Mouse (Mus musculus) embryonic facial prominence, embryonic 14.5 days (tissue): ENCODE measurements at regions not wholly inside any gene's neighbourhood (a gene's known extent, or its start where the extent isn't known, plus 50 kb on each side); places are given as distances from the start of the nearest gene placed in this dataset.

Experiments
- ATAC-seq: fragments of 200-750 bp; cut with Nextera tagmentation; 2 replicates; pipeline ENCODE4 v1.8.0; 2017; ENCODE audit warnings: low read depth, moderate number of reproducible peaks, moderate TSS enrichment
- DNase-seq: peaks from one replicate; pipeline ENCODE4 v3.0.0-alpha.2; 2015; ENCODE audit warnings: low spot score
- H3K27ac ChIP-seq: fragments of 300-500 bp; sonication (generic); replicated peaks from 2 replicates; pipeline ENCODE4 v1.5.1; 2014; ENCODE audit warnings: low read depth, mild to moderate bottlenecking, low read length, moderate library complexity
- H3K27me3 ChIP-seq: fragments of 300-500 bp; sonication (generic); replicated peaks from 2 replicates; pipeline ENCODE4 v1.6.1; 2014; ENCODE audit warnings: low read length; ENCODE audit not compliant: control insufficient read depth, insufficient read depth
- H3K36me3 ChIP-seq: fragments of 300-500 bp; sonication (generic); 2 replicates; pipeline ENCODE4 v1.6.1; 2014; ENCODE audit warnings: low read length, mixed read lengths; ENCODE audit not compliant: control insufficient read depth, insufficient read depth
- H3K4me1 ChIP-seq: fragments of 300-500 bp; sonication (generic); 2 replicates; pipeline ENCODE4 v1.6.1; 2014; ENCODE audit warnings: antibody characterized with exemption, low read length; ENCODE audit not compliant: control insufficient read depth, insufficient read depth
- H3K4me2 ChIP-seq: fragments of 300-500 bp; sonication (generic); 2 replicates; pipeline ENCODE4 v1.6.1; 2014; ENCODE audit warnings: low read depth, mild to moderate bottlenecking, low read length, moderate library complexity, mixed read lengths
- H3K4me3 ChIP-seq: fragments of 300-500 bp; sonication (generic); 2 replicates; pipeline ENCODE4 v1.5.1; 2014; ENCODE audit warnings: low read depth, mild to moderate bottlenecking, low read length
- H3K9ac ChIP-seq: fragments of 300-500 bp; sonication (generic); 2 replicates; pipeline ENCODE4 v1.6.1; 2014; ENCODE audit warnings: low read depth, mild to moderate bottlenecking, low read length, moderate library complexity, mixed read lengths
- H3K9me3 ChIP-seq: fragments of 300-500 bp; sonication (generic); 2 replicates; pipeline ENCODE4 v1.6.1; 2016; ENCODE audit warnings: low read length; ENCODE audit not compliant: control insufficient read depth
- WGBS: fragments of 180-500 bp; shearing (Covaris S2); extraction: QIAGEN DNeasy Blood & Tissue Kit; methylation state at CpG from one replicate; pipeline ENCODE4 v1.1.7; 2014; 5-methylcytosine and 5-hydroxymethylcytosine counted together

GRCm38 (mm10) chrX:12857881-12858755 is 96.2 kb upstream of the Med14 start:
- Histone ChIP-seq H3K4me3 (peak overlapping the region; percentile 32), H3K4me2 (peak overlapping the region; percentile 51), H3K4me1 (0 out of 2 replicates have a peak, but pooled peaks cover 3% of the 10 kb centered on the region), H3K27me3 (no peaks in the 10 kb centered on the region), H3K27ac (peak overlapping the region; percentile 90), H3K9ac (peak overlapping the region; percentile 53), H3K9me3 (no peaks in the 10 kb centered on the region), H3K36me3 (no peaks in the 10 kb centered on the region)
- peak; percentile 84 for ATAC-seq
- peak; percentile 76 for DNase-seq
- WGBS, result 31% methylated on average over 17 of the region's 17 CpGs

DNA sequence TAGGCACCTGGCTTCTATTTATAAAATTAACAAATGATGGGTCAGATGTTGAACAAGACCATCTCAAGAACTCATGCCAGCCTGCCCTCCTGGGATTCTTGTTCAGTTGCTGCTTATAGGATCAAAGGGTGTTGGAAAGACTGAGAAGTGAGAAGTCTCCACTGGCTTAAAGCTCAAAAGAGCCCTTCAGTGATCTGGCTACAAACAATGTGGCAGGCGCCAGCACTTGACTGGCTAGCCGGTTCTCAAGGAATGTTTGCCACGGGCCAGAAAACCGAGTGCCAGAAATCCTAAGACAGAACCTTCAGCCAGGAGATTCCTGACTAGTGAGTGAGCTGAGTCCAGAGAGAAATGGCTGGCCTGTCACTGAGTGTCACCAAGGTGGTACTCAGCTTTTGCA is 93.6 kb upstream of the Med14 start:
- Histone ChIP-seq H3K4me1 (0 out of 2 replicates have a peak, but pooled peaks cover 3% of the 10 kb centered on the region), H3K36me3 (no peaks in the 10 kb centered on the region), H3K9me3 (no peaks in the 10 kb centered on the region), H3K27ac (no peak overlapping the region), H3K4me2 (no peak overlapping the region), H3K9ac (no peak overlapping the region), H3K27me3 (no peaks in the 10 kb centered on the region), H3K4me3 (no peak overlapping the region)
- WGBS, result 65% methylated on average over 4 of the region's 4 CpGs
- ATAC-seq (no peak), DNase-seq (no peak)

GRCm38 (mm10) chrX:12851684-12852083 is 89.8 kb upstream of the Med14 start:
- H3K27ac ChIP-seq, result no peak overlapping the region
- 74% methylated on average over 4 of the region's 4 CpGs for WGBS
- H3K9ac ChIP-seq, result no peak overlapping the region
- DNase-seq, result no peak
- no peak overlapping the region for H3K4me2 ChIP-seq
- H3K9me3 ChIP-seq, result no peaks in the 10 kb centered on the region
- H3K36me3 ChIP-seq, result no peaks in the 10 kb centered on the region
- H3K4me3 ChIP-seq, result no peak overlapping the region
- H3K27me3 ChIP-seq, result no peaks in the 10 kb centered on the region
- H3K4me1 ChIP-seq, result no peaks in the 10 kb centered on the region
- no peak for ATAC-seq

- Histone ChIP-seq H3K4me2 (no peak overlapping the region), H3K4me3 (no peak overlapping the region), H3K4me1 (no peaks in the 10 kb centered on the region), H3K36me3 (no peaks in the 10 kb centered on the region), H3K9me3 (no peaks in the 10 kb centered on the region), H3K27ac (no peak overlapping the region), H3K9ac (no peak overlapping the region), H3K27me3 (no peaks in the 10 kb centered on the region)
- 29% methylated on average over 1 of the region's 1 CpGs for WGBS
- ATAC-seq (no peak), DNase-seq (no peak)
Observed at GRCm38 (mm10) chrX:12844431-12844830, 82.6 kb upstream of the Med14 start.

DNA sequence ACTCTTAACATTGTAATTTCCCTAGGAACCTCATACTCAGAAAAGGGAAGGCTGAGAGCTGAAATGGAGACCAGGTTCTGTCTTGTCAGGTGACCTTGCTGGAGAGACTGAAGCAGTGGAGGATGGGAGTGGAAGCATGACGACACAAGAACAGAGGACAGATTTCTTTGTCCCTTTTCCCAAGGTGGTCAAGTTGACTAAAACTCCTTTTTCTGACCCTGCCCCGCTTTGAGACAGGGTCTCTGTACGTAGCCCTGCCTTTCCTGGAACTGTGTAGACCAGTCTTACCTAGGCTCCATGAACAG is 79.1 kb upstream of the Med14 start:
- Histone ChIP-seq H3K9me3 (no peaks in the 10 kb centered on the region), H3K4me2 (peak overlapping the region; percentile 55), H3K9ac (no peak overlapping the region), H3K27me3 (no peaks in the 10 kb centered on the region), H3K4me1 (no peaks in the 10 kb centered on the region), H3K27ac (peak overlapping the region; percentile 81), H3K36me3 (no peaks in the 10 kb centered on the region), H3K4me3 (no peak overlapping the region)
- DNase-seq (no peak), ATAC-seq (no peak)
- WGBS, result 74% methylated on average over 3 of the region's 3 CpGs

GRCm38 (mm10) chrX:12840160-12841020 is 78.5 kb upstream of the Med14 start:
- H3K4me1 ChIP-seq, result no peaks in the 10 kb centered on the region
- no peaks in the 10 kb centered on the region for H3K36me3 ChIP-seq
- peak overlapping the region; percentile 81 for H3K27ac ChIP-seq
- peak overlapping the region; percentile 35 for H3K9ac ChIP-seq
- DNase-seq, result peak; percentile 94
- peak overlapping the region; percentile 29 for H3K4me3 ChIP-seq
- H3K4me2 ChIP-seq, result peak overlapping the region; percentile 55
- ATAC-seq, result peak; percentile 88
- WGBS, result 17% methylated on average over 25 of the region's 25 CpGs
- no peaks in the 10 kb centered on the region for H3K27me3 ChIP-seq
- H3K9me3 ChIP-seq, result no peaks in the 10 kb centered on the region

DNA sequence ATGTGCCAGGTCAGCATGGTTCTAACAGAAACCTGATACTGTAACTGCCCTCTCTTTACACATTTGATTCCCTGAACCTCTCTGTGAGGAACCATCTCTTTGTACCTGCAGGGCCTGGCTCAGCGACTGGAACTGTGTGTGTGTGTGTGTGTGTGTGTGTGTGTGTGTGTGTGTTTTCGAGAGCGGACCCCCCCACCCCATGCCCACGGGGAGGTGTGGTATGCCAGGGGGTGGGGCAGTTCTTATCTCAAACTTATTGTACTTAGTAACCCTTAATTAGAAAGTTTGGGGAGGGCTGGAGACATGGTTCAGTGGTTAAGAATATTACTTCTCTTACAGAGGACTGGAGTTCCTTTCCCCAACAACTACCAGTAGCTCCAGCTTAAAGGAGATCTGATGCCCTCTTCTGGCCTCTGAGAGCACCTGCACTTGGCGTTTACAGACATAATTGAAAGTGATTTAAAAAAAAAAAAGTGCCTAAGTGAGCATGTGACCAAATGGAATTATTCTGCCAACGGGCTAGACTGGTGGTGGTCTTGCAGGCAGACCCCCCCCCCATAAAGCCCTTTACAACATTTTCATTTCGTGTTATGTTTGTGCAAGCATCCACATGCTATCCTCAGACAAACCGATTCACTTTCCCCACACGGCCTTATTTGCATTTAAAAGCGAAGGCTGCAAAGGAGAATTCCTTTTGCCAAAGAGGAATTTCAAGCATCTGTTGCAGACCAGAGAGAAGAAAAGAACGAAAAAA is 77.7 kb upstream of the Med14 start:
- H3K4me2 ChIP-seq, result peak overlapping the region; percentile 55
- H3K27ac ChIP-seq, result peak overlapping the region; percentile 81
- ATAC-seq (peak; percentile 77; the same call in 1 of the 2 replicates), DNase-seq (peak; percentile 91)
- 14% methylated on average over 9 of the region's 11 CpGs for WGBS
- no peaks in the 10 kb centered on the region for H3K27me3 ChIP-seq
- peak overlapping the region; percentile 29 for H3K4me3 ChIP-seq
- H3K36me3 ChIP-seq, result no peaks in the 10 kb centered on the region
- H3K9me3 ChIP-seq, result no peaks in the 10 kb centered on the region
- peak overlapping the region; percentile 35 for H3K9ac ChIP-seq
- no peaks in the 10 kb centered on the region for H3K4me1 ChIP-seq

DNA sequence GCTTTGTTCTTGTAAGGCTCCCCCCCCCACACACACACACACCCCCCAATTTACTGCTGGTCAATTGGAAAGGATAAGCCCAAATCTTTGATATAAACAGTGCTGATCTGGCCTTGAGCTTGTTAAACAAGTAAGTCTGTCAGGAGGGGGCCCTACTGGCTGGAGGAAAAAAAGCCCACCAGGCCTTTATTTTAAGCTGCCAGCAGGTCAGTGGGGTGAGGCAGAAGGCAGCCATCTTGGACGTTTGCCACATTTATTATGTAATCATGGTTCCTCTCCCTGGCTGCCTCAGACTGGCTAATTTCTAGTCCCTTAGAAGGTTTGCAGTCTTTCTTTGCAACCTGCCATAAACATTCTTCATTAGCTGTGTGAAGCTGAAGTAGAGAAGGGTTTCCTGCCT is 75.9 kb upstream of the Med14 start:
- Histone ChIP-seq H3K27ac (no peak overlapping the region), H3K36me3 (no peaks in the 10 kb centered on the region), H3K4me2 (no peak overlapping the region), H3K9ac (no peak overlapping the region), H3K9me3 (no peaks in the 10 kb centered on the region), H3K4me3 (no peak overlapping the region), H3K27me3 (no peaks in the 10 kb centered on the region), H3K4me1 (no peaks in the 10 kb centered on the region)
- DNase-seq (no peak), ATAC-seq (no peak)
- WGBS, result 10% methylated on average over 1 of the region's 1 CpGs
